Mouse (Mus musculus) limb, embryonic 12.5 days (tissue): ENCODE measurements around the gene Atf7. TPM values are rescaled to one million over a fixed set of nuclear protein-coding genes. Genes with fewer than 3 reads are reported as not detected.

Source experiments
- ATAC-seq: fragments of 200-750 bp; cut with Nextera tagmentation; 2 replicates; pipeline ENCODE4 v1.8.0; 2017; ENCODE audit warnings: low read depth, moderate TSS enrichment; ENCODE audit not compliant: insufficient number of reproducible peaks, insufficient read depth, low FRiP score, low TSS enrichment
- H3K27ac ChIP-seq: fragments of 300-500 bp; sonication (generic); 2 replicates; pipeline ENCODE4 v1.5.1; 2016; ENCODE audit warnings: mild to moderate bottlenecking, moderate library complexity
- H3K27me3 ChIP-seq: fragments of 300-500 bp; sonication (generic); 2 replicates; pipeline ENCODE4 v1.6.1; 2016; ENCODE audit warnings: mild to moderate bottlenecking, moderate library complexity
- H3K36me3 ChIP-seq: fragments of 300-500 bp; sonication (generic); 2 replicates; pipeline ENCODE4 v1.6.1; 2016; ENCODE audit warnings: mild to moderate bottlenecking, moderate library complexity
- H3K4me1 ChIP-seq: fragments of 300-500 bp; sonication (generic); replicated peaks from 2 replicates; pipeline ENCODE4 v1.6.1; 2016
- H3K4me2 ChIP-seq: fragments of 300-500 bp; sonication (generic); 2 replicates; pipeline ENCODE4 v1.6.1; 2016; ENCODE audit warnings: mild to moderate bottlenecking, moderate library complexity
- H3K4me3 ChIP-seq: fragments of 300-500 bp; sonication (generic); replicated peaks from 2 replicates; pipeline ENCODE4 v1.5.1; 2016; ENCODE audit warnings: mild to moderate bottlenecking
- H3K9ac ChIP-seq: fragments of 300-500 bp; sonication (generic); replicated peaks from 2 replicates; pipeline ENCODE4 v1.6.1; 2016; ENCODE audit warnings: mild to moderate bottlenecking, moderate library complexity
- H3K9me3 ChIP-seq: fragments of 300-500 bp; sonication (generic); 2 replicates; pipeline ENCODE4 v1.6.1; 2016; ENCODE audit warnings: mild to moderate bottlenecking, moderate library complexity
- WGBS: fragments of 180-500 bp; shearing (Covaris S2); methylation state at CpG from one replicate; pipeline ENCODE4 v1.1.7; 2016; 5-methylcytosine and 5-hydroxymethylcytosine counted together
- polyA plus RNA-seq: library from polyadenylated mRNA; unstranded; fragments of >200 nt; fragmentation: Nextera tagmentation; extraction: Ambion mirVana; gene quantifications from 2 replicates; pipeline ENCODE4 v1.2.1, GENCODE M21; 2016

Atf7 gene
- polyA plus RNA-seq, 1 experiment from 2014 or later: 32.1 TPM

- Histone ChIP-seq H3K9me3 (no peaks in the 10 kb centered on the region), H3K27me3 (no peaks in the 10 kb centered on the region), H3K4me2 (peak overlapping the region; percentile 76; the same call in 1 of the 2 replicates), H3K27ac (no peak overlapping the region), H3K36me3 (no peaks in the 10 kb centered on the region), H3K4me3 (peak overlapping the region; percentile 70), H3K9ac (no peak overlapping the region), H3K4me1 (peaks cover 45% of the 10 kb centered on the region)
- no peak for ATAC-seq
- 92% methylated on average over 2 of the region's 2 CpGs for WGBS
Observed at GRCm38 (mm10) chr15:102515261-102515660, 110.0 kb downstream of the Atf7 start.

- H3K4me2 ChIP-seq: no peak overlapping the region
- H3K27me3 ChIP-seq: no peaks in the 10 kb centered on the region
- no peak for ATAC-seq
- 81% methylated on average over 3 of the region's 3 CpGs for WGBS
- no peak overlapping the region for H3K4me3 ChIP-seq
- H3K9ac ChIP-seq: no peak overlapping the region
- H3K36me3 ChIP-seq: peaks cover 10% of the 10 kb centered on the region; the same call in 1 of the 2 replicates
- H3K9me3 ChIP-seq: no peaks in the 10 kb centered on the region
- no peak overlapping the region; the same call in 1 of the 2 replicates for H3K27ac ChIP-seq
- peaks cover 46% of the 10 kb centered on the region for H3K4me1 ChIP-seq
Observed at GRCm38 (mm10) chr15:102513004-102513403, 112.3 kb downstream of the Atf7 start.

GRCm38 (mm10) chr15:102512471-102512870 is 112.8 kb downstream of the Atf7 start:
- no peak for ATAC-seq
- no peak overlapping the region for H3K4me3 ChIP-seq
- peak overlapping the region; percentile 35; the same call in 1 of the 2 replicates for H3K9ac ChIP-seq
- H3K27me3 ChIP-seq: no peaks in the 10 kb centered on the region
- peak overlapping the region; percentile 30; the same call in 1 of the 2 replicates for H3K27ac ChIP-seq
- peaks cover 13% of the 10 kb centered on the region; the same call in 1 of the 2 replicates for H3K36me3 ChIP-seq
- no peaks in the 10 kb centered on the region for H3K9me3 ChIP-seq
- no peak overlapping the region for H3K4me2 ChIP-seq
- peaks cover 46% of the 10 kb centered on the region for H3K4me1 ChIP-seq

GRCm38 (mm10) chr15:102512010-102512409 is 113.3 kb downstream of the Atf7 start:
- WGBS: 23% methylated on average over 5 of the region's 5 CpGs
- no peaks in the 10 kb centered on the region for H3K9me3 ChIP-seq
- H3K36me3 ChIP-seq: peaks cover 16% of the 10 kb centered on the region; the same call in 1 of the 2 replicates
- no peaks in the 10 kb centered on the region for H3K27me3 ChIP-seq
- no peak overlapping the region for H3K4me3 ChIP-seq
- H3K4me1 ChIP-seq: peaks cover 46% of the 10 kb centered on the region
- no peak for ATAC-seq
- peak overlapping the region; percentile 83; the same call in 1 of the 2 replicates for H3K4me2 ChIP-seq
- H3K27ac ChIP-seq: peak overlapping the region; percentile 87
- H3K9ac ChIP-seq: peak overlapping the region; percentile 35; the same call in 1 of the 2 replicates

- H3K9ac ChIP-seq: peak overlapping the region; percentile 61; the same call in 1 of the 2 replicates
- no peaks in the 10 kb centered on the region for H3K27me3 ChIP-seq
- peaks cover 16% of the 10 kb centered on the region; the same call in 1 of the 2 replicates for H3K36me3 ChIP-seq
- peak overlapping the region; percentile 83 for H3K4me2 ChIP-seq
- 6% methylated on average over 6 of the region's 6 CpGs for WGBS
- H3K9me3 ChIP-seq: no peaks in the 10 kb centered on the region
- H3K4me3 ChIP-seq: peak overlapping the region; percentile 59
- ATAC-seq: no peak
- H3K27ac ChIP-seq: peak overlapping the region; percentile 87
- peaks cover 46% of the 10 kb centered on the region for H3K4me1 ChIP-seq
Observed at GRCm38 (mm10) chr15:102511285-102511833, 113.9 kb downstream of the Atf7 start.

GRCm38 (mm10) chr15:102510590-102511284 is 114.5 kb downstream of the Atf7 start:
- Histone ChIP-seq H3K4me3 (peak overlapping the region; percentile 59), H3K27me3 (no peaks in the 10 kb centered on the region), H3K4me2 (peak overlapping the region; percentile 83), H3K9me3 (no peaks in the 10 kb centered on the region), H3K4me1 (peaks cover 40% of the 10 kb centered on the region), H3K36me3 (peaks cover 21% of the 10 kb centered on the region), H3K27ac (peak overlapping the region; percentile 87), H3K9ac (peak overlapping the region; percentile 61)
- 3% methylated on average over 34 of the region's 34 CpGs for WGBS
- ATAC-seq: peak; percentile 92

- Histone ChIP-seq H3K9me3 (no peaks in the 10 kb centered on the region), H3K4me3 (peak overlapping the region; percentile 59), H3K9ac (peak overlapping the region; percentile 61), H3K27me3 (no peaks in the 10 kb centered on the region), H3K36me3 (peaks cover 27% of the 10 kb centered on the region), H3K4me2 (peak overlapping the region; percentile 83), H3K4me1 (peaks cover 34% of the 10 kb centered on the region), H3K27ac (peak overlapping the region; percentile 87)
- ATAC-seq: peak; percentile 52
- WGBS: 5% methylated on average over 9 of the region's 9 CpGs
Observed at GRCm38 (mm10) chr15:102510110-102510509, 115.2 kb downstream of the Atf7 start.

GRCm38 (mm10) chr15:102508336-102508735 is 116.9 kb downstream of the Atf7 start:
- H3K36me3 ChIP-seq: peaks cover 45% of the 10 kb centered on the region
- WGBS: 83% methylated on average over 3 of the region's 3 CpGs

GRCm38 (mm10) chr15:102507561-102507960 is 117.7 kb downstream of the Atf7 start:
- Histone ChIP-seq H3K4me1 (peaks cover 30% of the 10 kb centered on the region), H3K27ac (no peak overlapping the region), H3K4me3 (no peak overlapping the region), H3K36me3 (peaks cover 52% of the 10 kb centered on the region), H3K27me3 (no peaks in the 10 kb centered on the region), H3K9ac (no peak overlapping the region), H3K9me3 (no peaks in the 10 kb centered on the region), H3K4me2 (no peak overlapping the region)
- ATAC-seq: no peak

More at GRCm38 (mm10) chr15:102508336-102508735, 116.9 kb downstream of the Atf7 start:
- H3K4me1 ChIP-seq: peaks cover 34% of the 10 kb centered on the region
- H3K9ac ChIP-seq: no peak overlapping the region
- no peak overlapping the region for H3K27ac ChIP-seq
- no peak for ATAC-seq
- no peaks in the 10 kb centered on the region for H3K27me3 ChIP-seq
- no peaks in the 10 kb centered on the region for H3K9me3 ChIP-seq
- H3K4me2 ChIP-seq: no peak overlapping the region
- no peak overlapping the region for H3K4me3 ChIP-seq

- no peaks in the 10 kb centered on the region for H3K9me3 ChIP-seq
- no peak overlapping the region for H3K4me3 ChIP-seq
- no peak overlapping the region for H3K9ac ChIP-seq
- H3K4me2 ChIP-seq: no peak overlapping the region
- ATAC-seq: no peak
- peaks cover 59% of the 10 kb centered on the region for H3K36me3 ChIP-seq
- WGBS: 92% methylated on average over 1 of the region's 1 CpGs
- H3K4me1 ChIP-seq: peaks cover 23% of the 10 kb centered on the region
- H3K27ac ChIP-seq: no peak overlapping the region
- H3K27me3 ChIP-seq: no peaks in the 10 kb centered on the region
Observed at GRCm38 (mm10) chr15:102506864-102507263, 118.4 kb downstream of the Atf7 start.

- Histone ChIP-seq H3K27me3 (no peaks in the 10 kb centered on the region), H3K36me3 (peaks cover 63% of the 10 kb centered on the region), H3K4me3 (no peak overlapping the region), H3K4me1 (peaks cover 18% of the 10 kb centered on the region), H3K9ac (no peak overlapping the region), H3K9me3 (no peaks in the 10 kb centered on the region), H3K4me2 (no peak overlapping the region), H3K27ac (no peak overlapping the region)
- ATAC-seq: no peak
- 70% methylated on average over 2 of the region's 2 CpGs for WGBS
Observed at GRCm38 (mm10) chr15:102506464-102506830, 118.8 kb downstream of the Atf7 start.
